Mouse (Mus musculus): ENCODE results near the gene Esrrb.

GRCm38 (mm10) chr12:86364756-86365155 lies 3.8 kb downstream of the Esrrb start:
- TF ChIP-seq CTCF (conservative IDR thresholded peaks at IDR 0.05; ENCODE audit: low read length), result no peak
- TF ChIP-seq POU5F1 (IDR thresholded peaks at IDR 0.05; ENCODE audit: borderline replicate concordance, low read length), result no peak

Data from E14TG2a.4 (cell line).